Comparison of ENCODE assay signal across 12 mouse cellular contexts in genomic region chr19:31975882-31976281, GRCm38 (mm10).
DNase-seq lines count a peak whose midpoint lies in the region; ATAC-seq lines count a peak whose summit lies in the region.
"Had no signal": no experiment of that assay in that cellular context is flagged by ENCODE, and none has a peak within 500 bp of the region (broad histone marks: within the 10 kb centered on the region; RNA-seq: fewer than 3 reads in every experiment).

No protein-coding gene starts in this region.

- peak; percentile 14 for DNase-seq in neural tube, embryonic 10.5 days (ENCODE audit: extremely low spot score, low spot score)
- peak; percentile 2 to 29 for DNase-seq in kidney, postnatal 36 days
- peak; percentile 14 to 20 for DNase-seq in thymus, postnatal 36 days
- no peak for DNase-seq in adrenal gland, postnatal 10 days
- DNase-seq: cerebellum, postnatal 14 days; heart, postnatal 36 days had no signal

- no peak overlapping the region for H3K9ac ChIP-seq in neural tube, embryonic 15.5 days (replicated peaks)
- no peak overlapping the region for H3K9ac ChIP-seq in intestine, embryonic 16.5 days (ENCODE audit: low read depth, low read length)
- H3K9ac ChIP-seq in midbrain, embryonic 16.5 days (ENCODE audit: low read depth, low read length) = no peak overlapping the region
- H3K9ac ChIP-seq: limb, embryonic 15.5 days had no signal

- no peak overlapping the region for H3K4me3 ChIP-seq in neural tube, embryonic 15.5 days (replicated peaks)
- no peak overlapping the region for H3K4me3 ChIP-seq in intestine, embryonic 16.5 days (ENCODE audit: low read length)
- H3K4me3 ChIP-seq in midbrain, embryonic 16.5 days (ENCODE audit: low read depth, low read length) = no peak overlapping the region
- H3K4me3 ChIP-seq: limb, embryonic 15.5 days had no signal

- no peaks in the 10 kb centered on the region for H3K4me1 ChIP-seq in neural tube, embryonic 15.5 days
- H3K4me1 ChIP-seq in intestine, embryonic 16.5 days (ENCODE audit: control insufficient read depth, insufficient read depth, low read length) = no peaks in the 10 kb centered on the region
- H3K4me1 ChIP-seq in midbrain, embryonic 16.5 days (ENCODE audit: control insufficient read depth, insufficient read depth, low read length) = no peaks in the 10 kb centered on the region
- H3K4me1 ChIP-seq: limb, embryonic 15.5 days had no signal

- 72% methylated on average over 2 of the region's 2 CpGs for WGBS in neural tube, embryonic 15.5 days
- WGBS in intestine, embryonic 16.5 days = 71% methylated on average over 2 of the region's 2 CpGs
- WGBS in midbrain, embryonic 16.5 days = 71% methylated on average over 2 of the region's 2 CpGs

- no peaks in the 10 kb centered on the region for H3K9me3 ChIP-seq in neural tube, embryonic 15.5 days (replicated peaks)
- no peaks in the 10 kb centered on the region for H3K9me3 ChIP-seq in intestine, embryonic 16.5 days (ENCODE audit: control insufficient read depth, low read length)
- no peaks in the 10 kb centered on the region for H3K9me3 ChIP-seq in midbrain, embryonic 16.5 days (replicated peaks; ENCODE audit: control insufficient read depth, low read length, poor library complexity, severe bottlenecking)
- H3K9me3 ChIP-seq: limb, embryonic 15.5 days had no signal

- H3K4me2 ChIP-seq in neural tube, embryonic 15.5 days = no peak overlapping the region
- no peak overlapping the region for H3K4me2 ChIP-seq in intestine, embryonic 16.5 days (ENCODE audit: low read depth, low read length)
- no peak overlapping the region for H3K4me2 ChIP-seq in midbrain, embryonic 16.5 days (ENCODE audit: low read length)
- H3K4me2 ChIP-seq: limb, embryonic 15.5 days had no signal

- H3K36me3 ChIP-seq in neural tube, embryonic 15.5 days = no peaks in the 10 kb centered on the region
- no peaks in the 10 kb centered on the region for H3K36me3 ChIP-seq in intestine, embryonic 16.5 days (ENCODE audit: control insufficient read depth, insufficient read depth, low read length)
- no peaks in the 10 kb centered on the region for H3K36me3 ChIP-seq in midbrain, embryonic 16.5 days (ENCODE audit: control insufficient read depth, insufficient read depth, low read length)
- H3K36me3 ChIP-seq: limb, embryonic 15.5 days had no signal

- 0 out of 2 replicates have a peak, but pooled peaks cover 2% of the 10 kb centered on the region for H3K27me3 ChIP-seq in neural tube, embryonic 15.5 days (replicated peaks)
- no peaks in the 10 kb centered on the region for H3K27me3 ChIP-seq in intestine, embryonic 16.5 days (replicated peaks; ENCODE audit: control insufficient read depth, insufficient read depth, low read length)
- no peaks in the 10 kb centered on the region for H3K27me3 ChIP-seq in midbrain, embryonic 16.5 days (ENCODE audit: control insufficient read depth, insufficient read depth, low read depth, low read length)
- H3K27me3 ChIP-seq: limb, embryonic 15.5 days had no signal

- no peak for ATAC-seq in neural tube, embryonic 15.5 days (ENCODE audit: low FRiP score)
- peak; percentile 72 for ATAC-seq in activated CD4-positive, CD25-positive, alpha-beta regulatory T cell, adult 4 months
- ATAC-seq in intestine, embryonic 16.5 days = no peak
- no peak for ATAC-seq in midbrain, embryonic 16.5 days

- H3K27ac ChIP-seq in neural tube, embryonic 15.5 days (replicated peaks) = no peak overlapping the region
- no peak overlapping the region for H3K27ac ChIP-seq in intestine, embryonic 16.5 days (ENCODE audit: low read length)
- no peak overlapping the region for H3K27ac ChIP-seq in midbrain, embryonic 16.5 days (ENCODE audit: low read length)
- H3K27ac ChIP-seq: limb, embryonic 15.5 days; macrophage had no signal
